Mouse (Mus musculus): ENCODE measurements at regions not wholly inside any gene's neighbourhood (a gene's known extent, or its start where the extent isn't known, plus 50 kb on each side); places are given as distances from the start of the nearest gene placed in this dataset.

- no peak for DNase-seq (ENCODE audit: low read depth, low spot score)
Measured at GRCm38 (mm10) chr5:4597471-4597870, 160.4 kb downstream of the Fzd1 start.

GRCm38 (mm10) chr5:4595010-4595409 lies 162.8 kb downstream of the Fzd1 start:
- no peak for DNase-seq (ENCODE audit: low read depth, low spot score)

GRCm38 (mm10) chr5:4594562-4594961 lies 163.3 kb downstream of the Fzd1 start:
- no peak for DNase-seq (ENCODE audit: low read depth, low spot score)

- DNase-seq (ENCODE audit: low read depth, low spot score): no peak
Measured at GRCm38 (mm10) chr5:4593638-4594381, 164.0 kb downstream of the Fzd1 start.

GRCm38 (mm10) chr5:4591721-4592120 lies 166.1 kb downstream of the Fzd1 start:
- no peak for DNase-seq (ENCODE audit: low read depth, low spot score)

- no peak for DNase-seq (ENCODE audit: low read depth, low spot score)
Measured at GRCm38 (mm10) chr5:4582702-4583475, 174.9 kb downstream of the Fzd1 start.

- no peak for DNase-seq (ENCODE audit: low read depth, low spot score)
Measured at GRCm38 (mm10) chr5:4580185-4580839, 177.5 kb downstream of the Fzd1 start.

GRCm38 (mm10) chr5:4578856-4579255 lies 179.0 kb downstream of the Fzd1 start:
- DNase-seq (ENCODE audit: low read depth, low spot score): no peak

- no peak for DNase-seq (ENCODE audit: low read depth, low spot score)
Measured at GRCm38 (mm10) chr5:4577179-4577578, 180.7 kb downstream of the Fzd1 start.

GRCm38 (mm10) chr5:4563862-4564261 lies 194.0 kb downstream of the Fzd1 start:
- no peak for DNase-seq (ENCODE audit: low read depth, low spot score)

- DNase-seq (ENCODE audit: low read depth, low spot score): no peak
Measured at GRCm38 (mm10) chr5:4561661-4562060, 196.2 kb downstream of the Fzd1 start.

GRCm38 (mm10) chr5:4561139-4561470 lies 196.7 kb downstream of the Fzd1 start:
- DNase-seq (ENCODE audit: low read depth, low spot score): no peak

GRCm38 (mm10) chr5:4560370-4561138 lies 197.3 kb downstream of the Fzd1 start:
- DNase-seq (ENCODE audit: low read depth, low spot score): no peak

GRCm38 (mm10) chr5:4554972-4555371 lies 202.9 kb downstream of the Fzd1 start:
- no peak for DNase-seq (ENCODE audit: low read depth, low spot score)

- DNase-seq (ENCODE audit: low read depth, low spot score): no peak
Measured at GRCm38 (mm10) chr5:4538572-4538971, 219.3 kb downstream of the Fzd1 start.

GRCm38 (mm10) chr5:4536790-4537189 lies 221.0 kb downstream of the Fzd1 start:
- DNase-seq (ENCODE audit: low read depth, low spot score): no peak

GRCm38 (mm10) chr5:4535951-4536350 lies 221.9 kb downstream of the Fzd1 start:
- DNase-seq (ENCODE audit: low read depth, low spot score): no peak

GRCm38 (mm10) chr5:4534512-4534911 lies 223.3 kb downstream of the Fzd1 start:
- no peak for DNase-seq (ENCODE audit: low read depth, low spot score)

GRCm38 (mm10) chr5:4530236-4531067 lies 227.4 kb downstream of the Fzd1 start:
- DNase-seq (ENCODE audit: low read depth, low spot score): no peak

- no peak for DNase-seq (ENCODE audit: low read depth, low spot score)
Measured at GRCm38 (mm10) chr5:4526042-4526815, 231.6 kb downstream of the Fzd1 start.
